Mouse (Mus musculus) neural tube, embryonic 14.5 days (tissue): ENCODE measurements at regions not wholly inside any gene's neighbourhood (a gene's known extent, or its start where the extent isn't known, plus 50 kb on each side); places are given as distances from the start of the nearest gene placed in this dataset.

Experiments
- ATAC-seq: fragments of 200-750 bp; cut with Nextera tagmentation; 2 replicates; pipeline ENCODE4 v1.8.0; 2017; ENCODE audit warnings: low read depth, mild to moderate bottlenecking, moderate TSS enrichment, moderate library complexity
- H3K27ac ChIP-seq: fragments of 300-500 bp; sonication (generic); 2 replicates; pipeline ENCODE4 v1.5.1; 2014; ENCODE audit warnings: low read depth, mild to moderate bottlenecking, control low read depth, low read length, moderate library complexity, mixed read lengths
- H3K27me3 ChIP-seq: fragments of 300-500 bp; sonication (generic); 2 replicates; pipeline ENCODE4 v1.6.1; 2014; ENCODE audit warnings: low read length; ENCODE audit not compliant: control insufficient read depth, insufficient read depth
- H3K36me3 ChIP-seq: fragments of 300-500 bp; sonication (generic); 2 replicates; pipeline ENCODE4 v1.6.1; 2014; ENCODE audit warnings: low read length, mixed read lengths; ENCODE audit not compliant: control insufficient read depth, insufficient read depth
- H3K4me1 ChIP-seq: fragments of 300-500 bp; sonication (generic); 2 replicates; pipeline ENCODE4 v1.6.1; 2014; ENCODE audit warnings: low read length; ENCODE audit not compliant: control insufficient read depth, insufficient read depth
- H3K4me2 ChIP-seq: fragments of 300-500 bp; sonication (generic); 2 replicates; pipeline ENCODE4 v1.6.1; 2014; ENCODE audit warnings: mild to moderate bottlenecking, low read depth, low read length, control low read depth
- H3K4me3 ChIP-seq: fragments of 300-500 bp; sonication (generic); 2 replicates; pipeline ENCODE4 v1.5.1; 2014; ENCODE audit warnings: low read depth, low read length, control low read depth, mixed read lengths
- H3K9ac ChIP-seq: fragments of 300-500 bp; sonication (generic); replicated peaks from 2 replicates; pipeline ENCODE4 v1.6.1; 2014; ENCODE audit warnings: low read depth, mild to moderate bottlenecking, control low read depth, low read length, mixed read lengths
- H3K9me3 ChIP-seq: fragments of 300-500 bp; sonication (generic); 2 replicates; pipeline ENCODE4 v1.6.1; 2016; ENCODE audit warnings: low read length; ENCODE audit not compliant: control insufficient read depth
- WGBS: fragments of 180-500 bp; shearing (Covaris S2); extraction: QIAGEN DNeasy Blood & Tissue Kit; methylation state at CpG from one replicate; pipeline ENCODE4 v1.1.7; 2014; 5-methylcytosine and 5-hydroxymethylcytosine counted together

DNA sequence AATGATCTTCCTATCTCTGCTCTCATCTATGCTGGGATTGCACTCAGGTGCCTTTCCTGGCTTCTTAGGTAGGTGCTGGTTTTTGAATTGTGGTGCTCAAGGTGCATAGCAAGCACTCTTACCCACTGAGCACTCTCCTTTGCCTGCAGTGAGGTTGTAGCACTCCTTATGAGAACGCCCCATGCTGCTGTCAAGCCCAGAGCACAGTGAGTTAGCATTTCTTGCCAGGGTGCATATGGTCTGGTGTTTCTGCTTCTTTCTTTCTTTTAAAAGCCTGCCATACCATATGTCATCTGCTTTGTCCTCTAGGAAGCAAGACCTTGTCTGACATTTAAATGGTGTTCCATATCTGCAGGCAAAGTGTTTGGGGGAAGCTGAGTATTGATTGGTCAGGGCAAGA is 71.9 kb upstream of the Synpr start:
- Histone ChIP-seq H3K4me3 (no peak overlapping the region), H3K27me3 (no peaks in the 10 kb centered on the region), H3K27ac (no peak overlapping the region), H3K9me3 (no peaks in the 10 kb centered on the region), H3K9ac (no peak overlapping the region), H3K36me3 (no peaks in the 10 kb centered on the region), H3K4me1 (no peaks in the 10 kb centered on the region), H3K4me2 (no peak overlapping the region)
- 81% methylated on average over 1 of the region's 1 CpGs for WGBS
- ATAC-seq: no peak
